Mouse (Mus musculus) liver, postnatal 0 days (tissue): ENCODE measurements around the gene Gm136. TPM values are rescaled to one million over a fixed set of nuclear protein-coding genes. Genes with fewer than 3 reads are reported as not detected.

Experiments
- ATAC-seq: fragments of 200-750 bp; cut with Nextera tagmentation; 2 replicates; pipeline ENCODE4 v1.8.0; 2017; ENCODE audit warnings: mild to moderate bottlenecking, moderate library complexity
- DNase-seq: peaks from one replicate; pipeline ENCODE4 v3.0.0-alpha.2; 2016
- H3K27ac ChIP-seq: fragments of 300-500 bp; sonication (generic); 2 replicates; pipeline ENCODE4 v1.5.1; 2014; ENCODE audit warnings: antibody characterized with exemption, moderate library complexity, mild to moderate bottlenecking, low read depth
- H3K27me3 ChIP-seq: fragments of 300-500 bp; sonication (generic); 2 replicates; pipeline ENCODE4 v1.6.1; 2014; ENCODE audit warnings: low read length, control low read depth, mixed read lengths; ENCODE audit not compliant: insufficient read depth
- H3K36me3 ChIP-seq: fragments of 300-500 bp; sonication (generic); replicated peaks from 2 replicates; pipeline ENCODE4 v1.6.1; 2014; ENCODE audit warnings: mild to moderate bottlenecking, control low read depth, low read length, moderate library complexity, mixed read lengths; ENCODE audit not compliant: insufficient read depth
- H3K4me1 ChIP-seq: fragments of 300-500 bp; sonication (generic); 2 replicates; pipeline ENCODE4 v1.6.1; 2014; ENCODE audit warnings: antibody characterized with exemption, mild to moderate bottlenecking, control low read depth; ENCODE audit not compliant: insufficient read depth
- H3K4me2 ChIP-seq: fragments of 300-500 bp; sonication (generic); 2 replicates; pipeline ENCODE4 v1.6.1; 2014; ENCODE audit warnings: low read depth, mild to moderate bottlenecking, low read length, moderate library complexity, mixed read lengths
- H3K4me3 ChIP-seq: fragments of 300-500 bp; sonication (generic); 2 replicates; pipeline ENCODE4 v1.5.1; 2014; ENCODE audit warnings: low read depth, low read length
- H3K9ac ChIP-seq: fragments of 300-500 bp; sonication (generic); replicated peaks from 2 replicates; pipeline ENCODE4 v1.6.1; 2014; ENCODE audit warnings: mild to moderate bottlenecking, moderate library complexity
- H3K9me3 ChIP-seq: fragments of 300-500 bp; sonication (generic); 2 replicates; pipeline ENCODE4 v1.6.1; 2016; ENCODE audit warnings: mild to moderate bottlenecking, control low read depth, low read length, mixed read lengths
- CTCF ChIP-seq: sonication (generic); IDR thresholded peaks from 2 replicates; pipeline ENCODE4 v1.5.1; 2016; ENCODE audit warnings: antibody characterized with exemption, low read depth
- EP300 ChIP-seq: IDR thresholded peaks from 2 replicates; pipeline ENCODE4 v1.6.1; 2016; ENCODE audit warnings: antibody characterized with exemption, low read depth, mild to moderate bottlenecking
- WGBS: fragments of 180-500 bp; shearing (Covaris S2); extraction: QIAGEN DNeasy Blood & Tissue Kit; methylation state at CpG from one replicate; pipeline ENCODE4 v1.1.7; 2014; ENCODE audit not compliant: insufficient replicate concordance; 5-methylcytosine and 5-hydroxymethylcytosine counted together
- polyA plus RNA-seq: library from polyadenylated mRNA; unstranded; fragments of >200 nt; fragmentation: Nextera tagmentation; extraction: Ambion mirVana; gene quantifications from 2 replicates; pipeline ENCODE4 v1.2.1, GENCODE M21; 2015

The Gm136 gene
- polyA plus RNA-seq, 1 experiment from 2014 or later, result not detected

DNA sequence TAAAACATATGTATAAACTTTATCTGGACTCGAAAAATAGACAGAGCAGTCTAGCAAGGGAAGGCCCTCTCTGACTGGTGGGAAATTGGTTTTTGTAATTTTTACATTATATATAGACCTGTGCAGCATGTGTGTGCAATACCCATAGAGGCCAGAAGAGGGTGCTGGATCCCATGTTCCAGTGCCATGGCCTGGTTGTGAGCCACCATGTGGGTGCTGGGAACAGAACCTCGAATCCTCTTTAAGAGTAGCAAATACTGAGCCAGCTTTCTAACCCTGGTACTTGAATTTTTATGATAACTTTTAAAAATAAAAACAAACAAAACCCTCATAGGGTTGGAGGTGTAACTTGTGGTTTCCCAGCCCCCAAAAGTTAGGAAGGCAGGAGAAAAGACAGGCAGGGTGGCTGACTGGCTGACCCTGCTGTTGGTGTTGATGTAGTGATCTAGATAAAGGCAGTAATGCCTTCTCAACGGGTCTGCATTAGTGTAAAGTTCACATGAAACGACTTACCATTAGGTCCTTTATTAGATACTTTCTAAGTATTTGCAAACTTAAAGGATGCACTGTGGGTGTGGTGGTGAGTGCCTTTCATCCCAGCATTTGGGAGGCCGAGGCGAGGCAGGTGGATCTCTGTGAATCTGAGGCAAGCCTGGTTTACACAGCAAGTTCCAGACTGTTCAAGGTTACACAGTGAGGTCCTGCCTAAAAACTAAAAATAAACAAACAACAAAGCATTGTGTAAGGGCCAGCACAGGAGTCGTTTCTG is 35.8 kb downstream of the Gm136 start:
- Histone ChIP-seq H3K9ac (no peak overlapping the region), H3K4me2 (no peak overlapping the region), H3K4me3 (no peak overlapping the region), H3K4me1 (no peaks in the 10 kb centered on the region), H3K27me3 (no peaks in the 10 kb centered on the region), H3K36me3 (no peaks in the 10 kb centered on the region), H3K27ac (no peak overlapping the region), H3K9me3 (no peaks in the 10 kb centered on the region)
- TF ChIP-seq CTCF, result peak; percentile 27
- TF ChIP-seq EP300, result no peak
- WGBS, result 77% methylated on average over 7 of the region's 7 CpGs
- no peak for DNase-seq
- ATAC-seq, result no peak

DNA sequence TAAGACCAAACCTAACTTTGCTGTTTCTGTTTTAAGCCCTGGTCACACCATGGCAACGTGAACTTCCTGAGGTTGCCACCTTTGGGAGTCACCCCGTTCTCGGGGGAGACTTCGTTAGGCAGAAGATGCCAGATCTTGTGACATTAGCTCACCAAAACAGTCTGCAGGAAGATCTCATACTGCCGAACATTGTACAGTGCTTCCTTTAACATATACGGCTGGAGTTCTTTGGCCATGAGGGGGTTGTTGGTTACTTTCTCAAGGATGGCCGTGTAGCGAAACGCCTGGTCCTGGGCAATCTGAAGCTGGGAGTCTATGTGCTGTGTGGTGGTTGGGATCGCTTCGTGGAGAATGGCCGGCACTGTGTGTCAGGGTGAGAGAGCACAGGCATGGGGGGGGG is 36.6 kb downstream of the Gm136 start:
- Histone ChIP-seq H3K9ac (no peak overlapping the region), H3K9me3 (no peaks in the 10 kb centered on the region), H3K4me1 (no peaks in the 10 kb centered on the region), H3K27ac (no peak overlapping the region), H3K36me3 (no peaks in the 10 kb centered on the region), H3K4me3 (no peak overlapping the region), H3K27me3 (no peaks in the 10 kb centered on the region), H3K4me2 (no peak overlapping the region)
- DNase-seq (no peak), ATAC-seq (no peak)
- TF ChIP-seq CTCF (no peak), EP300 (no peak)
- 91% methylated on average over 12 of the region's 12 CpGs for WGBS

DNA sequence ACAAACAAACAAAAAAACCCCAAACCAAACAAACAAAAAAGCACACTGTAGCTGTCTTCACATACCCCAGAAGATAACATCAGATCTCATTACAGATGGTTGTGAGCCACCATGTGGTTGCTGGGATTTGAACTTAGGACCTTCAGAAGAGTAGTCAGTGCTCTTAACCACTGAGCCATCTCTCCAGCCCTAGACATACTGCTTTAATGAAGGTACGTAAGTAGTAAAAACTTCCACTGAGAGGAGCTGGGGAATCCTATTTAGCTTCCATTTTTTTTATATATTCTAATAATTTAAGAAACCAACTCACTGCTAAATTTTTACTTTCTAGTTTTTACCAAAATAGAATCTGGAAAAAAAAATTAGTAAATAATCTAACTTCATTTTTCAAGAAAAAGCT is 41.0 kb downstream of the Gm136 start:
- H3K27ac ChIP-seq, result no peak overlapping the region

DNA sequence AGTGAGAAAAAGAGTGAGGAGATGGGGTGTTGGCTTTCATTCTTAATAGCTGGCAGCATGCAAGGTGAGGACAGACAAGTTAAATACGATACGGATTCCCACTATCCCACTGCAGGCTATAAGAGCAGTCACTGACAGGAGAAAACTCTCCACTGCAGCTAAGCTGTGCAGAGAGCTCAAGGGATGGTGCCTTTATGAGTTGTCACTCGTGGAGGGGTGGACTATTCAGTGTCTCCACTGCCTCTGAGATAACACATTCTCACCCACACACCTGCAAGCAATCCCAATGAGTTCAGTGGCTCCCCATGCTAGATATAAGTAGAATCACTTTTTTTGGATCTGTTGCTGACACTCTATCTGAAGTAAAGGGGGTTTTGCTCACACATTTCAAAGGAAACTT is 47.9 kb downstream of the Gm136 start:
- WGBS, result 73% methylated on average over 3 of the region's 3 CpGs
- Histone ChIP-seq H3K4me2 (no peak overlapping the region), H3K4me3 (no peak overlapping the region), H3K27me3 (no peaks in the 10 kb centered on the region), H3K9ac (no peak overlapping the region), H3K4me1 (no peaks in the 10 kb centered on the region), H3K36me3 (no peaks in the 10 kb centered on the region), H3K27ac (no peak overlapping the region), H3K9me3 (0 out of 2 replicates have a peak, but pooled peaks cover 2% of the 10 kb centered on the region)
- no peak for TF ChIP-seq CTCF
- TF ChIP-seq EP300, result no peak
- ATAC-seq (no peak), DNase-seq (no peak)

More for the DNA sequence above, 41.0 kb downstream of the Gm136 start:
- 76% methylated on average over 1 of the region's 1 CpGs for WGBS
- no peak for DNase-seq
- Histone ChIP-seq H3K4me2 (no peak overlapping the region), H3K4me3 (no peak overlapping the region), H3K36me3 (no peaks in the 10 kb centered on the region), H3K27me3 (no peaks in the 10 kb centered on the region), H3K4me1 (no peaks in the 10 kb centered on the region), H3K9me3 (0 out of 2 replicates have a peak, but pooled peaks cover 2% of the 10 kb centered on the region), H3K9ac (no peak overlapping the region)
- no peak for TF ChIP-seq CTCF
- TF ChIP-seq EP300, result no peak
- no peak for ATAC-seq

DNA sequence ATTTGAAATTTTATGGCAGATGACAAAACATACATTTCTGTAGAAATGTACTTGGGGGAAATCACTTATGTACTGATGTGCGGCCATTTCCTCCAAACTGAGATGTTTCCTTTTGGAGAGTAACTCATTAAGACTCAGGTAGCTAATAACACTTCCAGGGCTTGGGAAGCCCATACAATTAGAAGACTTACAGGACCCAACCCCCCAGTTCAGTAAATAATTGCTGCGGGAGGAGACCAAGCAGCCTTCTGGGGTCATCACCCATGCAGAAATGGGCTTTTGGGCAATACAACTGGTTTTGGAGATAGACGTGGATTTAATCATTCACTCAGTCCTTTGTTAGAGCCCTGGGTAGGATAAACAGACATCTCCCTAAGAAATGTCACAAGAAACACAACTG is 48.8 kb downstream of the Gm136 start:
- Histone ChIP-seq H3K9ac (no peak overlapping the region), H3K4me2 (no peak overlapping the region), H3K4me1 (no peaks in the 10 kb centered on the region), H3K4me3 (no peak overlapping the region), H3K9me3 (0 out of 2 replicates have a peak, but pooled peaks cover 2% of the 10 kb centered on the region), H3K27ac (no peak overlapping the region), H3K36me3 (no peaks in the 10 kb centered on the region), H3K27me3 (no peaks in the 10 kb centered on the region)
- WGBS, result 72% methylated on average over 3 of the region's 3 CpGs
- TF ChIP-seq EP300 (no peak), CTCF (no peak)
- no peak for DNase-seq
- no peak for ATAC-seq

DNA sequence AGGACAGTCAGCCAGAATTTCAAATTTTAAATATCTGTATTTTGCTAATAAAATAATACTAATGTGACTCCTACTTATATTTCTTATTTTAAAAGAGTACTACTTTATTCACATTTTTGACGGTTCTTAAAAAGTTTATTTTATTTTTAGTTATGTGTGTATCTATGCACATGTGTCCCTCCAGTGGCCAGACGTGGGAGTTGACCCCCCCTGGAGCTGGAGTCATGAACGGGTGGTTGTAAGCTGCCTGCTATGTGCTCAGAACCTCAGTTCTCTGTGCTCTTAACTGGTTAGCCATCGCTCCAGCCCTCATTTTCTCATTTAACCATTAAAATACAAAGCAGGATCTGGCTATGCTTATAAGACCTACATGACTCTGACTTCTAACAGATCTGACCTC is 53.0 kb downstream of the Gm136 start:
- DNase-seq, result no peak
- H3K9ac ChIP-seq, result no peak overlapping the region
- 62% methylated on average over 4 of the region's 4 CpGs for WGBS
- ATAC-seq, result no peak
- no peaks in the 10 kb centered on the region for H3K9me3 ChIP-seq
- no peak overlapping the region for H3K27ac ChIP-seq
- TF ChIP-seq EP300, result no peak
- peak; percentile 8; the same call in 1 of the 2 replicates for TF ChIP-seq CTCF
- no peaks in the 10 kb centered on the region for H3K27me3 ChIP-seq
- H3K36me3 ChIP-seq, result no peaks in the 10 kb centered on the region
- H3K4me1 ChIP-seq, result no peaks in the 10 kb centered on the region
- no peak overlapping the region for H3K4me3 ChIP-seq
- no peak overlapping the region for H3K4me2 ChIP-seq
